Mouse (Mus musculus) thymus, postnatal 10 days (tissue): ENCODE measurements around the gene Sp6.

Experiments used
- DNase-seq, 2 experiments: peaks; one replicate each; pipeline ENCODE4 v3.0.0; 2021; ENCODE audit warnings: low spot score in 2 of 2

Sp6 gene

DNA sequence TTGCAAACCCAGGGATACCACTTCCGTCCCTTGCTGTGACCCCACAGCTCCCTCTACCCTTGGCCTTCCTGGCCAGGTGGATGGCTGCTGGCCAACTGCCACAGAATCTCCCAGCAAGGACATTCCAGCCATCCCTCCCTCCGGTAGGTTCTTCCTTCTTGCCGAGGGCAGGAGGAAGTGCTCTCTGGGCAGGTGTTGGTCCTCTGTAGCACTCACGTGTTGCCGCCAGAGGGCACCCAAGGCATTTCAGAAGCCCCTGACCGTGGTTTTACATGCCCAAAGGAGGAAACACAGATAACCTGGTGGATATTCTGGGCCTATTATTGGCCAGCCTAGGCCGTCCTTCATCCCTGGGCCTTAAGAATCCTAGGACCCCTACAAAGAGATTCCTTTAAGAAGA is 30.8 kb upstream of the Sp6 start:
- DNase-seq: peak; percentile 78 to 87

DNA sequence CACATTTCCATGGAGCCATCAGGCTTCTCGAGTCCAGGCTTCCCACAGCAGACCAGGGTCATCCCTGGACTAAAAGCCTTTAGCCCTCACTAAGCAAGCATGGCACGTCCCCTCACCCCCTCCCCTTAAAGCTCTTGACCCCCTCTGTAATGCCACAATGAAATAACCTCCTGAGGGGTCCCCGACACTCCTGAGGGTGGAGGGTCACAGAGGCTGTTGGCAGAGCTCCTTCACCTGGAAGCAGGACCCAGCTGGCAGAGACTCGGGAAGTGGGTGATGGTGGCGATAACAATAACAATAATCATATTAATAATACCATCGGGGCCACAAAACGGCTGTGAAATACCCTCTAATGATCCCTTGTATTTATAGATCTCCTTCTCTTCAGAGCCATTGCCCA is 30.3 kb upstream of the Sp6 start, which contains the start of gene Sp2:
TSS of gene Sp2 (minus strand) at position 101 of the 400 bp plus-strand sequence.
- DNase-seq: no peak

DNA sequence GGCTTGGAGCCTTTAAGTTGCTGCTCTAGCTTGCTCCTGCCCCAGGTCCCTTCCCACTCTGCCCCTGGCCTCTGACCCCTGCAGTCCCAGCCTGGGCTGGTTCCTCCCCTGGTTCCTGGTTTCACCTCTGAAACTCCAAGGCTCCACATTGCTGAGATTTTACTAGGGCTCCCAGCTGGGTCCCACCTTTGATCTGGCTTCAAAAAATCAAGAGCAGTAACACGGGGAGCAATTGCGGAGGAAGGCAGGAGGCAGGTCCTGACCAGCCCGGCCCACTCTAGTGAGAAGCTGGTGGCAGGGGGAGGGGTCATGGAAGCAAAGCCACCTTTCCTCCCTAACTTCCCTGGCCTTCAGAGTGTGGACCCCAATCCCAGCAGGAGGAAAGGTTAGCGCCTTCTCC is 28.3 kb upstream of the Sp6 start:
- no peak for DNase-seq

DNA sequence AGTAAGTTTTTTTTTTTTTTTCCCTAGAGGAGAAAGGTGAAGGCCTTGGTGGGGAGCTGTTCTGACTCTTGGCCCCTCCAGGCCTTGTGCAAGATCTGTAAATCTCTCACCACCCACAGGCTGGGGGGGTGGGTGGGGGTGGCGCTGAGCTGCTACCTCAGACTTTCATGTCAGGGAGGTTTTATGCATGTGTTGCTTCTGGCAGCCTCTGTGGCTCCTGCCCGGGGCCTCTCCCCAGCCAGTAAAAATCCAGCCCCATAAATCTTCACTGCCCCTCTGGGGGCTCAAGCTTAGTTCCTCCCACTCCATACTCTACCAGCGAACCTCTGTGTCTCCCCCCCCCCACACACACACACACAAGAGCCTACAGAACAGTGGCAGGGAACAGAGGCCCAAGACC is 26.7 kb upstream of the Sp6 start:
- no peak for DNase-seq

DNA sequence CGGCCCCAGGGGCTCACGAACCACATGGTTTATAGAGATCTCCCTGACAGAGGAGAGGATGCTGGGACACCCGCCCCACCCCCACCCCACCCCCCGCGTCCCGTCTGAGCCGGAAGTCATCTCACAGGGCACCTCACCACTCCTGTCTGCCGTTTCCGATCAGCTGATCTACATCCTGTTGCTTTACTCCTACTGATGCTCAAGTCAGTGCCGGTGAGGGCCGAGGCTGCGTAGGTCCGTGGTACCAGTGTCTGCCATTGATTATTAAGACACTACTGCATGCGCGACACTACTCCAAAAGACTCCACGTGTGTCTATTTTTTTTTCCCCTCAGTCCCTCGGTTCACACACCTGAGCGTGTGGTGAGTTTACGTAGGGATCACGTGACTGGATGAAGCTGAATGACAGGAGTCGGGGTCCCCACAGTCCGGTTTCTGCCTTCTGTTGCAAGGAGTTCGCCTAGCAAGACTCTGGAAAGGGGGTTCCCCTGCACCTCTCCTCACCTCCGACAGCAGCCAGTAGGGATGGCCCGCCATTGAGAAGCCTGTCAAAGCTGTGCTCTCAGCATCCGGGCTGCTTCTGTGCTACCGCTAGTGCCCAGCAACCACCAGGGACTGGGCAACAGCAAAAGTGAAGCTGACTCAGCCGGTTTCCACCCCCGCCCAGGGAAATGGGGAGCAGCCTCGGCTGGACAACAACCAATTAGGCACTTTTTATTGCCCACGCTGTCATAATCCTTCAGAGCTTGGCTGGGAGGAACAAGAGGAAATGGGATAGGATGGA is 25.1 kb upstream of the Sp6 start:
- DNase-seq: peak; percentile 65 to 66

DNA sequence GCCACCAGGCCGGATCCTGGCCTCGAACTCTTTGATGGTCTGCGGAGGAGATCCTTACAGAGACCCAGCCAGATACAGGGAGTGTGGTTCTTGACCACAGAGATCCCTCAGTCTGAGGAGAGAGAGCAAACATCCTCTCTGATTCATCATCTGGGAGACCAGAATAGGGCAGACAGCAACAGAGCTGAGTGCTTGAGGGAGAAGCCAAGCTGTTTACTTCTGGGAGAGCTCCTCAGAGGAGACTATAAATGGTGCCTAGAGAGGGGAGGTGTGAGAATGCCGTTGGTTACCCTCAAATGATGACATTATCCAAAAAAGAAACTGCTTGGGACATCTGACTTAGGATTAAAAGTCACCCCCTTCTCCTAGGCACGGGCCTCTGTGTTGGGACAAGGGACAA is 21.7 kb upstream of the Sp6 start:
- DNase-seq: no peak

DNA sequence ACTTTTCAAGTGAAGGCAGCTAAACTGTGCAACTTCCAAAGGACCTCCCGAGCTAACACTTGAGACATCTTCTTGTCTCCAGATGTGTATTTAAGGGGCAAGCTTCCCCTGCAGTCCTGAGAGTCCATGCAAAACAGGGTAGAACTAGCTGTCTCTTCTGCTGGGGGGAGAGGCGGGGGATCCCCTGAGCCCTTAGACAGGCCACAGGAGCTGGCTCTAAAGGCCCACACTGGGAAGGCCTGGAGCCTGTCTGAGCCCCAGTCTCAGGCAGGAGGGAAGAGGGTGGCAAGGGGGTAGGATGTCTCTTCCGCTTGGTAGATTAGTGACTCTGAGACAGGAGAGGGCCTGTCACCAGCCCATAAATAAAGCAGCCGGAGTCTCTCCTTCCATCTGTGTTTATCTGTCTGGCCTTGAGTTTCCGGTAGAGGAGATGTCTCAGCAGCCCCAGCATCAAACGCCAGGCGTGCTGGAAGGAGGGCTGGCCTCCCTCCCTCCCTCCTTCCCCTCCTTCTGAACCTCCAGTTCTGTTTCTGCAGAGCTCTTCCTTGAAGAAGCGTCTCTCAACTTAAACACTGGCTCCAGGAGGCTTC is 20.4 kb upstream of the Sp6 start:
- no peak for DNase-seq

DNA sequence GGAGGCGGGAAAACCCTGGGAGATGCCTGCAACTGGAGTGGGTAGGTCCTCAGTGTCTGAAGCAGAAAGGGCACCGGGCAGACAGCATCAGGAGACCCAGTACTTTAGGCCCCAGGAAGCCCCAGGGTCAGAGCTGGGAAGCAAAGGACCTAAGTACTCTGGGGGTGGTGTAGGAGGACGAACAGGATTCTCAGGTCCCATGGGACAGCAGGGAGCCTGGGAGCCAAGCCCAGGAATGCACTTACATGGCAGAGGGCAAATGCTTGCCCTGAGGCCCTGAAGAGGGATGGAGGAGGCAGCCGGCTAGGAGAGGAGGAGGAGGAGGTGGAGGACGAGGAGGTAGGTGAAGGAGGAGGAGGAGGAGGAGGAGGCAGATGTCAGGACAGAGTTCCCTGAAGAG is 18.2 kb upstream of the Sp6 start:
- no peak for DNase-seq

DNA sequence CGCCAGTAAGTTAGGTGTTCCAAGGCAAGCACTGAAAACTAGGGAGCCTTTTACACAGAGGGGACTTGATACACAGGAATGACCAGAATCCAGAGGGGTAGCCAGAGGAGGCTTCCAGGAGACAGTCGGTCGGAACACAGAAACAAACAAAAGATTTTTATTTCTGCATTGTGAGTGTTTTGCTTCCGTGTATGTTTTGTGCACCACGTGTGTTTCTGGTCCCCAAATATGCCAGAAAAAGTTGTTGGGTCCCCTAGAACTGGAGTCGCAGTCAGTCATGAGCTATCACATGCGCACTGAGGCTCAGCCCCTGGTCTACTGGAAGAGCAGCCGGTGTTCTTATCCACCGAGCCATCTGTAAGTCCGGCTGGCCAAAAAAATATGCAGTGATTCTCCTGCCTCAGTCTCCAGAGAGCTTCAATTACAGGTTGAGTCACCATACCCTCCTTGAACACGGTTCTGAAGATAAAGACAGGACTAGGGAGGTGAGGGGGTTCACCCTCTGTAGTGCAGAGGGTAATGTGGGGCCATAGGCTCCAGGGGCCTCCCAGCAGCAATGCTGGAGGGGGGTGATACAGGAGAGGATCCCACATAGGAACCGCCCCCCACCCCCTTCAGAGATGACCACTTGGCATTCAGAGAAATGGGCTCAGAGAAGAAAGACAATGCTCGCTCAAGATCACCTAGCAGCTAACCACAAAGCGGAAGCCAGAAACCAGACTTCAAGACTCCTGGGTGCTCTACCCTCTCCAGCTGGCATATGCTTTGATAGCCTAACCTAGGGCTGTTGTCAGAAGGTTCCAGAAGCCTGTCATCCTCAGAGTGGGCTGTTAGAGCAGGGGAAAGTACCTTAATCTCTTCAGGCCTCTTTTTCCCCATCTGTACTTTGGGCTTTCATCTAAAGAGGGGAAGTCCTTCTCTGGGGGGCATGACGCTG is 17.1 kb upstream of the Sp6 start:
- DNase-seq: peak; percentile 67 to 69

DNA sequence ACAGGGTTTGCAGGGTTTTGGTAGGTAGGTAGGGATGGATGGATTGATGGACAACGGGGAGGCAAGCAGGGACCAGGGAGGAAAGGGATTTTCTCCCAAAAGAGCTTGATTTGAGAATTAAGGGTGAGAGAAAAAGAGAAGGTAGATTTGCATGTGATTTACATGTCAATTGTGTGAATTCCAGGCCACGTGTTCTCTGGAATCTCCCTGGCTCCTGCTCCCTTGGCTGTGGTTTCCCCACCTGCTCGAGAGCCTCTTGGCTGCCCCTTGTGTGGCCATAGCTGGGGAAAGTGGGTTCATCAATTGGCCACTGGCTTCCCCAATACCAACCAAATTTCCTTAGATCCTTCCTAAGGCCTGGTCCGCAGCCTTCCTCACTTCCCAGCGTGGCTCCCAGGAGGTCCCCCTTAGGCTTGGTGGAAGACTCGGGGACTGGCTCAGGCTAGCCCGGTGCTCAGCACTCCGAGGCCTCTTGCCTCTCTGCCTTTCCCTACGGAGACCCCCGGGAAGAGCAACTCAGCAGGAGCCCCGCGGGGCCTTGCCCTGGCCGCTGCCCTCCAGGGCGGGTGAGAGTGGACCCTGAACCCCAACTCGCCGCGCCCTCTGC is 16.3 kb upstream of the Sp6 start:
- DNase-seq: no peak

DNA sequence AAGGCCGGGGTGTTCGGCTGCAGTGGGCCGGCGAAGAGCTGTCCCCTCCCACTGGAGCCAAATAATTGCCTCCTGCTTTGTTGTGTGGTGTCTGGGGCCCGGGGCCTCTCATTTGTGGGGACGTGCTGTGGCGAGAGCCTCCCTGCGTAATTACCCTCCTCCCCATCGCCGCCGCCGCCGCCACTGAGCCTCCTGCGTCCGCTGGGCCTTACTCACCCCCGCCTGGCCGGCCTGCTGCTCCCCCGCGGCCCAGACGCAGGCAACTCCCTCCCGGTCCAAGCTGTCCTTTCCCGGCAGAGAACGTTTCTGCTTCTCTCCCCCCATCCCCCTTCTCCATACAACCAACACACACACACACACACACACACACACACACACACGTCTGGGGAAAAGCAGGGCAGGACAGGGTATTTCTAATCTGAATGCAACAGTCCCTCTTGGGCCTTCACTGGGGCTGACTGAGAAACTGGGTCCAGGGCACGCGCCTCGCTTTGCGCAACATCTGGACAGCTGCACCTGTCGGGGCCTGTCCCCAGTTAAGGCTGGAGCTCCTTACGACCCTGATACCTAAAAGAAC is 15.7 kb upstream of the Sp6 start:
- no peak for DNase-seq

DNA sequence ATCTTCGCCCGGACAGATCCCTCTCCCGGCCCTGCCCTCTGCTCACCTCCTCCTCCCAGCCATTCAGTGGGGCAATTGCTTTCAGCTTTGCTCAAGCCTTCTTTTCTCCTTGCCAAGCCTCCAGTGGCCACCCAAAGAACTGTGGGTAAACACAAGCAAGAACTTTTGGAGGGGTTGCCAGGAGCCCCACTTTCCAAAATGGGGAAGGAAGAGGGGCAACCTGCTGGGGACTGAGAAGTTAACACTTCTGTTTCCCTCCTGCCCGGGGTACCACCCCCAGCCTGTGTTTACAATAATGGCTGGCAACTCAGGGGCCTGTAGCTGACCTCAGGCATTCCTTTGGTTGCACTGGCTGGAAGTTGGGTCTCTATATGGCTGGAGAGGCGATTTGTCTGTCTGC is 10.0 kb upstream of the Sp6 start:
- no peak for DNase-seq

DNA sequence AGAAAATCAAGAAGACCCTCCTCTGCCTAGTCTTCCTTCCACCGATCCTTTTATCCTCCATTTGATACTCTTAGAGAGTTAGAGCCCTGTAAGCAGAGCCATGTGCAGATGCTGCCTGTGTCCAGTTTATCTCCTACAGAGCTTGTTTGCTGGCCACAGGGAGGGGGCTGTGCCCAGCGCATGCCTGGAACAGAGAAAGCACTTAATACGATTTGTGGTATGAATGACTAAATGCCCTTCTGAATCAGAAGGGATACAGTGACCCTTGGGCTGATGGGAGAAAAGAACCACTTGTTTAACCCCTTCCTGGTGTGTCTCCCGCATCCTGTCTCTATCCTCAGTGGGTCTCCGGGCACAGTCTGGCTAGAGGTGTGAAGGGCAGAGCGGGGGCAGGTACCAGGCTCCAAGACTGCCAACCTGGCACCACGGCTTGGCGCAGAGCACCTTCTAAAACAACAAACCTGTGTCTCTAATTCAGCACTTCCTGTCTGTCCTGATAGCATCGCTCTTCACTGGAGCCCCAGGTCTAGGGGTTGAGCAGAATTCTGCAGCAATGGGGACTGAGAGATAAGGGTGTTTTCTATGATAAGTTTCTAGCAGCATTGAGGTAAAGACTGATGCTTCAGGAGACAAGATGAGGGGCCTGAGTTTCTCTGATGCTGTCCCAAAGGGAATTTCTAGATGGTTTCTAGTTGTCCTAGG is 6.0 kb upstream of the Sp6 start:
- DNase-seq: no peak

DNA sequence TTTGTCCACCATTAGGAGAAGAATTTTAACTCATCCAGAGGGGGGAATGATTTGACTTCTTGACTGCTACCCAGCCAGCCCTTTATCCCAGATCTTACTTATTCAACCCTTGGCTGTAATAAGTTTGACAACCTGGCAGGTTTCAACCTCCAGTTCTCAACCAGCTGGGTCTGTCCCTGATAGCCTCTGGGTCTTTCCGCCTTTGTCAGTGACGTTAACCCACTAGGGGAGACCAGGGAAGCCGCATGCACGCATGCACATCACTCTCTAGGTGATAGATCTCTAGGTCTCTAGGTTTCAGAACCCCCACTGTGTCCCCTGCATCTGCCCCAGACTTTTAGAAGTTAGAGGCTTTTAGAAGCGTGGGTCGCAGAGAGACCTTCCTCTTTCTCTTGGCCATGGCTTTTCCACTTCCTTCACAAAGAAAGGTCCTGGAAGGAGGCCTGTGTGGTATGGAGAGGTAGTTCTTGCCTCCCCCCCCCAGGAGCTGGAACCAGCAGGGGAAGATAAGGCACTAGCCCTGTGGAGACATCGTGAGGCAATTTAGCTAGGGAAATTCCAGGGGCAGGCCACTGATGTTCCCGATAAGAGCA is 3.9 kb upstream of the Sp6 start:
- DNase-seq: no peak

DNA sequence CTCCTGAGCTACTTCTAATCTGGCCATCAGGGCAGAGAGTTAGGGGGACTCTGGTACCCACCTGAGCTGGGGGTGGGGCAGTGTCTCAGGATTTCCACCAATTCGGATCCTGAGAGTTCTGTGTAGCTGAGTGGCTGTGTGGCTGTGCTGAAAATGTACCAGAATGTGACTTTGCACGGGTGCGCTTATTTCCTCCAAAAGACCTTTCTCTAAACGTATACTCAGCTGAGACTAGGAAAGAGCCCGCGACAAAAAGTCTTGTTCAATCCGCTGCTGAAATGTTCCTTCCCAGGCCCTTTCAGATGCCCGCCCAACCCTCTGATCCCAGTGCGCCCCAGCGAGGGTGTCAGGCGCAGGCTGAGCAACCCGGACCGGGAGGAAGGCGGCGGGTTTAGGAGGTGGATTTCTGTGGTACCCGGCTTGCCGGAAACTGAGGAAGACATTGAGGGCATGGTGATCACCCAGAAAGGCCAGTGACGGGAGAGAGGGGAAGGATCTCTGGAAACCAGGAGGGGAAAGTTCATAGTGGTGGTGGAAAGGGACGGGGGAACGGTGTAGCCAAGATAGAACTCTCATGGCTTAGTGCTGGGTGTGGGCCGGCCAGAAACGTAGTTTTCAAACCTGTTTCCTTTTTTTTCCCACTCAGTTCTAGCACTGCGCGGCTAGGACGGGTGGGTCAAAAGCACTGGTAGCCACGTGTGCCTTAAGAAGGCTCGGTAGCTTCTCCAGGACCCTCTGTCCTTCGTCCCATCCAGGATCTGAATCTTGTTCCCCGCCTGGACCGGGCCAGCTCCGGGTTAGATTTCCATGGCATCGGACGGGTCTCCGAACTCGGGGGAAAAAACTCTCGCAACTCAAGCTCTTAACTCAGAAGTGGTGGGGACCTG is 4.7 kb downstream of the Sp6 start:
- no peak for DNase-seq

DNA sequence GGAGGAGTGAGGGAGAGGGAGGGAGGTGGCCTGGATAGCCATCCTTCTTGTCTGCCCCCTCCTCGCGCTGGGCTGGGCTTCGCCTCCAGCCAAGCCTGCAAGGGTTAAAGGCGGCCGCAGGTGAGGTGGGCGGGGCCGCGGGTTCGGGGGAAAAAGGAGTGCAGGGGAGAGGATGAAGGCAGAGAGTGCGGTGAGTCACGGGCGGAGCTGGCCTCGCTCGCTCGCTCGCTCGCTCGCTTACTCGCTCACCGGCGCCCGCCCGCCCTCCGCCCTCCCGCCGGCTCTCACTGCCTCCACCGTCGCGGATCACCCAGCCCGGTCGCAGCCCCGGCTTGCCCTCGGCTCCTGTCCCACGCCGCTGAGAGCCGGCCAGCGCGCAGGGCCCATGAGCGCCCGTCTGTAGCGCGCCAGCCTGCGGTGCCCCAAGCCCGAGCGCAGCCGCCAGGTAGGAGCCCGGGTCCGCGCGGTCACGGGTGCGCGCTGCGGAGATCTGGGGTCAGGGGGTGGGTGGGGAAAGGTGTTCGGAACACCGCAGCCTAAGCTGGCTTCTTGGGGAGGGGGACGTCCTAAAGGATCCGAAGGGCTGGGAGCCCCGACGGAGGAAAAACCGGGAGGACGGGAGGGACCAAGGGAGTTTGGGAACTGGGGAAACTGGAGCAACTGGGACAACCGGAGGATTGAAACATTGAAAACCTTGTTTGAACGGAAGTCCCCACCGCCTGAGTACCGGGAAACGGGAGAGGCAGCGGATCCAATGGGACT is 5.6 kb downstream of the Sp6 start:
- peak in 1 of 2 experiments; percentile 39 for DNase-seq

DNA sequence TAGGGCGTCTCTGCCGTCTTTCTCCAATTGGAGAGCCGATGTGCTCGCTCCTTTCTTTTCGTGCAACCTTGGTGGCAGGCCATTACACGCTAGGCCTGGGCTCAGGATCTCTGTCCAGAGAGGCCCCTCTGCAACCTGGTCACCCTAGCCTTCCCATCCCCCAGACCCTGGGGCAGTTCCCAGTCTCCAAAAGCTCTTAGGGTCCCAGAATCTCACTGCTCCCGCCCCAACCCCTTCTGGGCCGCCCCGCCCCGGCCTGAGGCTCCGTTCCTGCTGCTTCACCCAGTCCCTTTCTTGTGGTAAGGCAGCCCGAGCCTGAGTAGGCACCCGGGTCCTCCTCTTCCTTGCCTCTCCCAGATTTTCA is 6.1 kb downstream of the Sp6 start:
- DNase-seq: no peak

DNA sequence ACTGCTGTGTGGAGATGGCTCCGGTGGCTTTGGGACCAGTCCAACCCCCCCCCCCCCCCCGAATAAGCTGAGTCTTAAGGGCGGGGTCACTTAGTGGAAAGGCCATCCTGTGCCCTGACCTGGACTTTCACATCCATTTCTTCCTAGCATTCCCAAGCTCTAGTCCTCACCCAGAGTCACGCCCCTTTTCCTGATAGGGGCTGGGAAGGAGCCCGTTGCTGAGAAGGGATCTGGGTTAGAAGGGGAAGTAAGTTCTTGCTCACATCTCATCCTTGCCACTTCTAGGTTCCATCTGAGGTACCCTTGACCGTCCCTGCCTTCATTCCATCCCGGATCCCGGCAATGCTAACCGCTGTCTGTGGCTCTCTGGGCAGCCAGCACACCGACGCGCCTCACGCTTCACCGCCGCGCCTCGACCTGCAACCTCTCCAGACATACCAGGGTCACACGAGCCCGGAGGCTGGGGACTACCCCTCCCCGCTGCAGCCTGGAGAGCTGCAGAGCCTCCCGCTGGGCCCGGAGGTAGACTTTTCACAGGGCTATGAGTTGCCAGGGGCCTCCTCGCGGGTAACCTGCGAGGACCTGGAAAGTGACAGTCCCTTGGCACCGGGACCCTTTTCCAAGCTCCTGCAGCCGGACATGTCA is 8.0 kb downstream of the Sp6 start:
- DNase-seq: no peak
